Mouse (Mus musculus): ENCODE results near the gene Catsperg1.

DNA sequence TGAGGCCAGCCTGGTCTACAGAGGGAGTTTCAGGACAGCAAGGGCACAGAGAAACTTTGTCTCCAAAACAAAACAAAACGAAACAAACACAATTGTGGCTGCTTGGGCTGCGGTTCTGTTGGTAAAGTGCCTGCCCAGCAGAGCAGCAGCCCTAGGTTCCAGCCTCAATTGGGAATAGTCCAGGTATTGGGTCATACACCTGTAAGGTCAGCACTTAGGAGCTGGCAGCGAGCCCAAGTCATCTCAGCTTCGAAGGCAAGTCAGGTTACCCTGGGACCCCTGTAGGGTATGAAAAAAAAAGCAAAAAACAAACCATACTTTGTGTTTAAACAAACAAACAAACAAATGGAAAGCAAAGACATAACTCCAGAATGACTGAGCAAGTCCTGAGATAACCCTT, 42.0 kb upstream of the Catsperg1 start:
- TF ChIP-seq POLR2A (IDR thresholded peaks at IDR 0.05; ENCODE audit: borderline replicate concordance, extremely low read depth, low read depth, low read length) (no peak), CTCF (IDR thresholded peaks at IDR 0.05; ENCODE audit: insufficient read depth, low read length) (no peak)

All from lung, adult 2 months (tissue).